Mouse (Mus musculus): ENCODE measurements around the gene Coro1c. TPM values are rescaled to one million over a fixed set of nuclear protein-coding genes. Genes with fewer than 3 reads are reported as not detected.

The Coro1c gene
- total RNA-seq, 2 experiments from 2014 or later = 88.6 to 88.7 TPM

DNA sequence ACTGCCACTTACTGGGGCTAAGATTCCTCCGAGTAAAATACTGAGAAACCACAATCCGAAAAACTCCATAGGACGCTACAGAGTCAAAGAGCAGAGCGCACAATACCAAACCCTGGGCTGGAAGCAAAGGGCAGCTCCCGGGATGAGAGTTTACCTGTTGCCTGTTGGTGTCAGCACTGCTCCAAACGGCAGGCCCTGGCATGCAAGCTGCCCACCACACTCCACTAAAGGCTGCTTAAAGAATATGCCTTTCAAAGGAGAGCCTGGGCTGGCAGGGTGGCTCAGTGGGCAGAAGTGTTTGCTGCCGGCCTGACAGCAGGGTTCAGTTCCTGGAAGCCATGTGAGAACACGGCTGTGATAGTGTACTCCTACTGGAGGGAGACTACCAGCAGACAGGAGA, 50.9 kb downstream of the Coro1c start:
- no peak for DNase-seq (ENCODE audit: low spot score in 2 of 2)

DNA sequence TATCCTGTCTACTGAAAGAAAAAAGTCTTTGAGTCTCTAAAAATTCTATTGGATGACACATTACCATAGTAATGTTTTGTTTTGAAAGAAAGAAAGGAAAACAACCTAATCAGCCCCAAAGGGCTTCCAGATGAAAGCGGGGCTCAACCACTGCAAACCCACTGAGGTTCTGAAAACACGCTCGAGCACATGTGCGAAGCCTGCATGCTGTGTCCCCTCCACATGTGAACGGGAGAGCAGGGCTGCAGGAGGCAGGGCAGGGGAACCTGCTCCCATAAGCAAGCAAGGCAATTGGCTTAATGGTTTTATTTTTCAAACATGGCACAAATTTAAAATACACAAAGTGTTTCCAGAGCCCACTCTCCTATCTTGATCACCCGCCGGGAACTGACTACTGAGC, 51.9 kb downstream of the Coro1c start:
- DNase-seq (ENCODE audit: low spot score in 2 of 2) = no peak

DNA sequence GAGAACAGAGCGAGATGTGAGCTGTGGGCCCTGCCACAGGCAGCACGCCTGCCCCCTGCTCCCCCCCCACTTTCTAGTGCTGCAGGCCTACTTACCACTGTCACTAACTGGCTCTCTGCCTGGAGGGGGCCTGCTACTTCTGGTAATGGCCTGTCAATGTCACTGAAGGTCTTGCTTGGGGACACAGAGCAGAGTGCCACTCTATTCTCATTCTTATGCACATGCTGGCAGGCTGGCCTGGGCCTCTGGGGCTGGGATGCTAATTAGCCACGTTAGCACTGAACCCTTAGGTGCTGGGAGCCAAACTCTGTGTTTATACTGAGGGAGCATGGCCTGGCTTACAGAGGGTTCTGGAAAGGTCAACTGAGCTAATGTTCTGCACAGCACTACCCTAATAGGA, 52.9 kb downstream of the Coro1c start:
- no peak for DNase-seq (ENCODE audit: low spot score in 2 of 2)

DNA sequence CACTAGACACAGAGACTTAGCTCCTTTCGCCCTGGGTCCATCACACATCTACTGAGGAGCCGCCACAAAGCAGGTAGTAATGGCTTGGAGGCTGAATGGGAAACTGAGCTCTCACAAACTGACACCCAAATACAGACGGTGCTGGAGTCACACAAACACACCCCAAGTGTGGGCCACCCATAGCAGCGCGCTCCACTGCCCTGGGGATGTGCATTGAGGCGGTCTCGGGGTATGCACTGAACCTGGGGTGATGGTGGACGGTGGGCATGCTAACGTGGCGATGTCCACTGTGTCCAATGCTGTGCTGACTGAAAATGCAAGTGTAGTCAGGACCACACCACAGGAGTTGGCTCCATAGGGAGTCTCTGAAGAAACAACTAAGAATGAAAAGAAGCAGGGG, 53.4 kb downstream of the Coro1c start:
- no peak for DNase-seq (ENCODE audit: low spot score in 2 of 2)

DNA sequence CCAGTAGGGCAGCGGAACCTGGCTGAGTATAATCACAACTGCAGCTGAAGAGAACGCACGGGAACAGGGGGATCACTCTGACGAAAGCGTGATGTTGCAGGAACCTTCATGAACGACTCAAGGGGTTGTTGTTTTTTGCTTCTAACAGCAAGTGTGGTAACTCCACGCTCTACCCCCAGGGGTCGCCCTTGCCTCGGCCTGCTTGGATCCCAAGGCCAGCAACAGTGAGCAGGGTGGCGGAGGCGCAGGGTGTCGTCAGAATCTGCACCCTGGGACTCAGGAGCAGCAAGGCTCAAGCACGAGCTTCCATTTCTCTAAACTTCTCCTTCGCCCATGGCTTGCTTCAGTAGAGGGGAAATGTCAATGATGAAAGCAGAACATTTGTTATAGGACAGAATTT, 54.1 kb downstream of the Coro1c start:
- peak; percentile 79 to 91 for DNase-seq (ENCODE audit: low spot score in 2 of 2)

DNA sequence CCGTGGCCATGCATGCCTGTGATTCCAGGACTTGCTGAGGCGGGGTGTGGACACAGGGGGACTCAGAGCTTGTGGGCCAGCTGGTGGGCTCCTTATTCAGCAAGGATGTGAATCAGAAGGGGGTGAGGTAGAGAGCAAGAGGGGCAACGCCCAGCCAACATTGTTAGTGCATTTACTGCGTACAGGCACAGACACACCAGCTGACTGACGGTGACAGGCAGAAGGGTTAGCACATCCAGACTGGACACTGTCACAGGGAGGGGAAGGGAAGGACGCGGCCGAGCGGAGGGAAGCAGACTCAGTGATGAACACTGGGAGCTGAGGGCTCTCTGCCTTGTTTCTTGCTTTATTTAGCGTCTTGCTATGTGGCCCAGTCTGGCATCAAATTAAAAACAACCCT, 55.0 kb downstream of the Coro1c start:
- no peak for DNase-seq (ENCODE audit: low spot score in 2 of 2)

DNA sequence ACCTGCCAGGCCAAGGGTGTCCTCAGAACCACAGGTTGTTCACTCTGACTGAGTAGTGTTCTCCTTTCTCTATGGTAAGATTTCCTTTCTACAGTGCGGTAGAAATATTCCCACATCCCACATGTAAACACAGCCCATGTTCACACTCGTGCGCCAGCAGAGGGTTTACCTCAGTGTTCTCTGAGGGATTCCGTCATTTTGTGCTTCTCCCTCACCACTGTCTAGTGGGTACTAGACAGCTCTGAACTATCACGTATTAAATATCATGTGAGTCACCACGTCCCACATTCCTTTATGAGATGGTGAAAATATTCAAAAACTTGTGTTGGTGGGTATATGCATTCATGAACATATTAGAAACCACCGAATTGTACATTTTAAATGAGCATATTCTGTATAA, 56.1 kb downstream of the Coro1c start:
- DNase-seq (ENCODE audit: low spot score in 2 of 2) = no peak

DNA sequence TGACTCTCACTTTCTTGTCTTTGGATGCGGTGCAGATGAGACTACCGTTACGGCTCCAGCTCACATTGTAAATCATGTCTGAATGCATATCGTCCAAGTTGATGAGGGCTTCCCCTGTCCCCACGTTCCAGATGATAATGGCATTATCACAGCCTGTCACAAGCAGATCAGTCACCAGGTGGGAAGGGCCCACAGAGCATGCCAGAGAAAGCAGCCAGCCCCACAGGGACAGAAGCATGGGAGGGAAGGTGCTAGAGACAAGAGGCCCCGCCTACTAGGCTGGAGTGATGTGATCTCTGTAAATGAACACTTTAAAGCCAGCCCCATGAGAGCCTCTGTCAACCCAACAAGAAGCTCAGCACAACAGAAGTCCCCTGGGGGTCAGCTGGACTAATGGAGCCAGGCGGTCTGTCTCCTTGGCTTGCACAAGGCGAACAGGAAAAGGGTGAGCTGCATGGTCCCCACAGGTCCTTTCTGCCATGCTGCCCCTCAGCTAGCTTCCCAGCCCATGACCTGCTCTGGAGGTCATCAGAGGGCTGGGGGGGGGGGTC, 57.8 kb downstream of the Coro1c start:
- DNase-seq (ENCODE audit: low spot score in 2 of 2) = no peak

DNA sequence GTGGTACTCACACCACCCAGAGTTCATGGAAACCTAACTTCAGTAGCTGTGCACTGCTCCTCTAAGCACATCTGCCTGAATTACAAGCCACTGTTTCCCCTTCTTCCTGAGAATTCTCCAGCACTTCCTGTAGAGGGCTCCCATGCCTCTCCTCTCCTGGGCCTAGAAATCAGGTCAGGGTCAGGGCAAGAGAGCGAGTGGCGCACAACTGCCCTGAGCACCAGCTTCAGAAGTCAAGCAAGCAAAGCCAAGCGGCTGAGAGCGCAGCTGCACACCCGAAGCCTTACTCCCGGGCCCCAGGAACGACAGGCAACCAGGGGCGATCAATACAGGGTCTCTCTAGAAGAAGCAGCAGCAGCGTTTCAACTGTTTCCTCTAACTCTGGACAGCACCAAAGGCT, 60.9 kb downstream of the Coro1c start:
- DNase-seq (ENCODE audit: low spot score in 2 of 2) = no peak

DNA sequence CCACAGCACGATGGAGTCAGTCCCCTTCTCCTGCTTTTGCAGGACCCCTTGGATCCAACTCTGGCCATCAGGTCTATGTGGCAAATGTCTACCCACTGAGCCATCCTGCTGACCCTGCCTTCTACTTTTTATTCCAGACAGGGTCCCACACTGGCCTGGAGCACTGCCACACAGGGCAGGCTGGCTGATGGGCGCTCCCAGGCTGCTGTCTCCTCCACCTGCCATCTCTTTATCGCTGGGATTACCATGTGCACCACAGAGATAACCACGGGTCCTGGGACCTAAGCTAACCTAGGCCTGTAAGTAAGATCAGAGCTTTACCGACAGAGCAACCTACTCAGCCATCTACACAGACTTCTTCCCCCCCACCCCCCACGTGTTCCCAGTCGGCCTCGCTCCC, 61.9 kb downstream of the Coro1c start:
- DNase-seq (ENCODE audit: low spot score in 2 of 2) = no peak

DNA sequence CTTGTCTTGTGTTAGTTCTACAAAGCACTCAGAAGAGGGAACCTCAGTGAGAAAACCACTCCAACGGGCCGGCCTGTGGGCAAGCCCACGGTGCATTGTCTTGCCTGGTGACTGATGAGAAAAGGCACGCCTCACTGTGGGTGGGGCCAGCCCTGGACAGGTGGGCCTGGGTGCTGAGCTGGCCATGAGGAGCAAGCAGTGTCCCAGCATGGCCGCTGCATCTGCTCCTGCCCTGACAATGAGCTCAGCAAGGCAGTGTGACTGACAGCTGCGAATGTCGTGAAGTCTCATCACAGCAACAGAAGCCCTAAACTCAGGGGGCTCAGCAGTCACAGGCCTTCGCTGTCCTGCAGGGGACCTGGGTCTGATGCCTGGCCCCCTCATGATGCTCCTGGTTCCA, 62.9 kb downstream of the Coro1c start:
- DNase-seq (ENCODE audit: low spot score in 2 of 2) = no peak

DNA sequence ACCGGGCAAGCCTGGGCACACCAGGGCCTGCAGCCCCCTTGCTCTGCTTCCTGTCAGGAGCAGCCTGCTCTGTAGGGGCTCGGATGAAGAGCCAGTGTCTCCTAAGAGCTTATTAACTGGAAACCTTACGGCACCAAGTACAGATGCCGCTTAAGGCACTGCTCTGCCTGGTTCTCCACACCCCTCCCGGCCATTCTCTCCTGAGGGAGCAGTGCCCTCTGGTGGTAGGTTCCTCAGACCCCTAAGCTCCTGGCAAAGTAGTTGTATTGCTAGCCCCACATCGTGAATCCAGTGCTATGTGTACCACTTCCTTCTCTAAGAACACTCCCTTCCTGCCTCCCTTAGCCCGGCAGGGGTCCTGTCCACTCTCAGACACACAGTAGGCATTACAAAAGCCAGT, 63.8 kb downstream of the Coro1c start:
- peak; percentile 42 to 72 for DNase-seq (ENCODE audit: low spot score in 2 of 2)

DNA sequence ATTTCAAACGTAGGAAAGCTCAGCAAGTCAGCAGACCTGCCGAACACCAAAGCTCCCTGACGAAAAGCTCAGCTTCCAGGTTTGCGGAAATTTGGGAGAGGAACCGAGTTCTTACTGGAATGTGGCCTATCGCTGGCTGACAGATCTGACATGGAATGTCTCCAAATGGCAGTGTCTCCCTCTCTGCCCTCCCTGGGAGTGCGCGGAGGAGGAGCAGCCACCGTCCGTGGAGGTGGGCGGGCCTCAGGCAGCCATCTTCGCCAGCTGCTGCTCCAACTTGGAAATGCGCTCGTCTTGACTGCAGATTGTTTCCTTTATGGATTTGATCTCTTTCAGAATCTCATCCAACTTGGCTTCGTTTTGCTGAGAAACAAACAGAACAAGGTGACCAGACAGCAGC, 64.5 kb downstream of the Coro1c start:
- DNase-seq (ENCODE audit: low spot score in 2 of 2) = peak in 1 of 2 experiments; percentile 62

DNA sequence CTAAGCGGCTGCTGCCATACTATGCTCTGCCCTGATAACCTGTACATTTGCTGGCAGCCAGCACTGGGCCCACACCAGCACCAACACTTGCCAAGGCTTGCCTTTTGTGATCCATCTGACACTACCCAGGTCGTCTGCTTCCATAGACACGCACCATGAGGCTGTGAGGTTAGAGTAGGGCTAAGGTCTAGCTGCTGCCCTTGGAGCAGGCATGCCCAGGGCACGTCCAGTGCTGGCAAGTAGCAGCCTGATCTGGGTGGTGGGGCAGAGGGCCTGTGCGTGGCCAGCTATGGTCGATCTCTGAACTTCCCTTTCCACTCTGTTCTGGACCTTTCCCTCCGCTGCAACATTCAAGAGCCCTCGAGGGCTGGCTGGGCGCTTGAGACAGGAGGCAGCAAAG, 65.7 kb downstream of the Coro1c start:
- DNase-seq (ENCODE audit: low spot score in 2 of 2) = no peak

DNA sequence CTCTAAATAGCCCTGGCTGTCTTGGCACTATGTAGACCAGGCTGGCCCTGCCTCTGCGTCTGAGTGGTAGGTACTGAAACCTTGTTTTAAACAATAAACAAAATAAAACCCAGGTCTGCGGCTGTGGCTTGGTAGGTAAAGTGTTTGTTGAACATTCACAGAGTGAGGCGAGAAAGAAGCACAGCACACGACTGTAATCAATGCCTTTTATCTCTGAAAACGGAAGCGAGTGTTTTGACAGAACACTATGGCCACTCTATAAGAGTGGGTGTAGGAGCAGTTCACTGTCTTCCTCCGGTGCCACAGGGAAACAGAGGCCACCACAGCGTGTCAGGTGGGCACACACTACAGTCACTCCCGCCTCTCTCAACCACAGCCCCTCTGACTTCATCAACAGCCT, 66.3 kb downstream of the Coro1c start:
- DNase-seq (ENCODE audit: low spot score in 2 of 2) = no peak

DNA sequence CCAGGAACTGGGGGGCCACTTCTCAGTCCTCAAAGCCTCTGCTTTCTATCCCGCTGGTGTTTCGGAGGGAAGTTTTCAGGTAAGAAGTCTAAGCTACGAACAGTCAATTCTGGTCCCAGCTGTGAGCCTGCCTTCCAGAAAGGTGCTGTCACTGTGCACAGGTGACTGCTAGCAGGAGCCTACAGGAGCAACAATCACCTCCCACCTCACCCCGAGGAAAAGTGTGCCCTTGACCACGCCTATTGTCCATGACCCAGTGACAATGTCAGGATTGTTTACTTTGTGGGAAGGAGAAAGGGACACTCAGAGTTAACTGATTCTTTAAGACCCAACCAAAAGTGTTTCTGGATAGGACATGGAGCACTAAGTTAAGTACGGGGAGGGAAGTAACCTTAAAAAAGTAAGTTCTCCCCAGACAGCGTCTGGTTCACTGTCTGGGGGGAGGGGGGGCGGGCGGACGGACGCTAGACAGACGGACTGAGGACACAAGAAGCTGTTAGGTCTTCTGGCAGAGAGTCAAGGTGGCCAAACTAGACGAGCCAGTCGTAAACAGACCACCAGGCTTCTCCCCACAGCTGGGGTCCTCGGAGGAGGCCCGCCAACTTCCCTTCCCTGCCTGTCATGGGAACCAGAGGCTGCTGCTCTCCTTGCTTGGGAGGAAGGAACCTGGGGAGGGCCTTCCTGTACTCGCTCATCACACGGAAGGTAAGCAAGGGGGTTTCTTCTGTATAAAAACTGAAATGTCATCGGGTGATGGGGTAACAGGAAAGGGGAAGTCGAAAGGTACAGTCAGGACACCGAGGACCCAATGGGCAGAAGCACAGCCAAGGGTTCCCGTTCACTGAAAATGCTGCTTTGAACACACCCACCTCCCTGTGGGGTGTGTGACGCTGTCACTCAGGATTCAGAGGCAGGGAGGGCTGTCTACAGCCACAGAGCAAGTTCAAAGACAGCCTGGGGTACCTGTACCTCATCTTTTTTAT, 67.0 kb downstream of the Coro1c start:
- no peak for DNase-seq (ENCODE audit: low spot score in 2 of 2)

DNA sequence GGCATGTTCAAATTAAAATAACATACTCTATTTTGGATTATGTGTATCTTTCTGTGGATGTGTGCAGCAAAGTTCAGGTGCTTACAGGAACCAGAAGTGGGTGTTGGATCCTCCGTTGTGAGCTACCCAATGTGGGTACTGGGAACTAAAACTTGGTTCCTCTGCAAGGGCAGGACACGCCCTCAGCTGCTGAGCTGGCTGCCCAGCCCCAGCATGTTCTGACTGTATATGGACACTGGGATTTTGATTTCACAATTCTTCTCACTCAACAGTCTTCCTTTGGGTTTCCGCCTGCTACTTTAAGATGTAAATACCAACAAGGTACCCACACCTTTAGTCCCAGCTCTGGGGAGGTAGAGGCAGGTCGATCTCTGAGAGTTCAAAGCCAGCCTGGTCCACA, 68.1 kb downstream of the Coro1c start:
- DNase-seq (ENCODE audit: low spot score in 2 of 2) = no peak

DNA sequence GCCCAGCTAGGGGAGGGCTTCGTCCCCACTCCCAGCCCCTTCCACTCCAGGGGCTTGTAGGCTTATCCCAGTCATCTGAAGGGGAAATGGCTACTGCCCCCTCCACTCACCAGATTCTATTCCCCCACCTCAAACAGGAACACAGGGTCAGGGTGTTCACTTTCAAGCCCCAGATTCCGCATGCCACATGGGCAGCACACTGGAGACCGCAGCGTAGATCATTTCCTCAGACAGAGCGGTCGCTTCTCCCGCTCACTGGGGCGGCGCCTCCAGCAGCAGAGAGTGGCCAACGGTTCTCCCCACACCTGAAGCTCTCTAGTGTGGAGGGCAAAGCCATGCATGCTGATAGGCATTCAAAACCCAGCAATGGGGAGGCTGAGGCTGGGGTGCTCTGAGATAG, 71.6 kb downstream of the Coro1c start:
- no peak for DNase-seq (ENCODE audit: low spot score in 2 of 2)

DNA sequence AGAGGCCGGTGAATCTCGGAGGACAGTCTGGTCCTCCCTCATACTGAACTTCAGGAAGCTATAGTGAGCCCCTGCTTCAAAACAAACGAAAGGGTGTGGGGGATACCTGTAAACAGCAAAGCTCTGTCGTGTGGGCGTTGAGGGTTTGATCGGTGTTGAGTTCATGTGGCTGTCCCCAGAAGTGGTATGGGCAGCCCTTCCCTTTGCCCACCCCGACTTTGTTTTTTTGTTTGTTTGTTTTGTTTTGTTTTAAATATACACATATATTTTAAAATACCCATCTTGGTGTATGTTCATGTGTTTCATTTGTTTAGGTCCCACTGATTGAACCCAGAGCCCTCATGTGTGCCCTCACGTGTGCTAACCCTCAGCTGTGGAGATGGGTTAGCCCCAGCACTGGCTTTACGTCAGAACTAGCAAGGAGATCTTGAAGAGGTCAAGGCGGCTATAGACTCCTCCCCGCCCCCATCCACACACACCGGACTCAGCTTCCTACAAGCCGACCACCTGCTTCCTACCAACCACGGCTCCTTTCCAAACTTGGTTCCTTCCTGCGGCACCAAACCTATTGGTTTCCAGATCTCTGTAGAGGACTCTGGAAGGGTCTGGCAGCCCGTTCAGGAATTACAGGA, 75.1 kb downstream of the Coro1c start:
- no peak for DNase-seq (ENCODE audit: low spot score in 2 of 2)

DNA sequence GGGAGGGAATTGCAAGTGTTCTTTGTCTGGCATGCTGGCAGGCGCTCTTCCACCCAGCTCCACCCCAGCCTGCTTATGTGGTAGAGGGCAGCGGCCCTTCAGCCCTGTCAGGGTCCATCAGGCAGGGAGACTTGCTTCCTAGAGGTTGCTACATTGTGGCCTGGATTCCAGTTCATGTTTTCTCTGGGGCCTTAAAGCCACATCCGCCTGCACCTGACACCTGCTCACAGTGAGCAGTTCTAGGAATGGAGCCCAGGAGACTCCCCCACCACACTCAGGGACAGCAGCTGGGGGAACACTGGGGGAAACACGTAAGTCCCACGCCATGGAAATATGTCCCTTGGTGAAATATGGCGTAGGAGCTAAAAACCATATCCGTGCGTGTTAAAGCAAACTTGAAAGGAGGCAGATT, 76.1 kb downstream of the Coro1c start, which contains the start of gene Selplg:
Gene Selplg (minus strand): TSS at position 155 of the 412 bp plus-strand sequence.
- DNase-seq (ENCODE audit: low spot score in 2 of 2) = no peak

DNA sequence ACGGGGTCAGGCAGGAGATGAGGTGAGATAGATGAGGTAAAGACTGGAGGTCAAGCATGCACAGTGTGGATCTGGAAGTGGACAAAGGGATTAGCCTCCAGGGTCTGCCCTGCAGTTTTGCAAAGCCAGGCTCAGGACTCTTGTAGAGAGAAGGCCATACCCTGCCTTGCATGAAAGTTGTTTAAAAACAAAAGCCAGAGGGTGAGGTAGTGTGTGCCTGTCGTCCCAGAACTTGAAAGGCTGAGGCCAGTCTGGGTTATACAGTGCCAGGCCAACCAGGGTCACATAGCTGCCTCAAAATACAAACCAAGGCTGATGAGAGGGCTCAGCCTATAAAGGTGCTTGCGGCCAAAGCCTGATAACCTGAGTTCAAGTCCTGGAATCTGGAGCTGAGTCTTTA, 76.8 kb downstream of the Coro1c start:
- no peak for DNase-seq (ENCODE audit: low spot score in 2 of 2)

DNA sequence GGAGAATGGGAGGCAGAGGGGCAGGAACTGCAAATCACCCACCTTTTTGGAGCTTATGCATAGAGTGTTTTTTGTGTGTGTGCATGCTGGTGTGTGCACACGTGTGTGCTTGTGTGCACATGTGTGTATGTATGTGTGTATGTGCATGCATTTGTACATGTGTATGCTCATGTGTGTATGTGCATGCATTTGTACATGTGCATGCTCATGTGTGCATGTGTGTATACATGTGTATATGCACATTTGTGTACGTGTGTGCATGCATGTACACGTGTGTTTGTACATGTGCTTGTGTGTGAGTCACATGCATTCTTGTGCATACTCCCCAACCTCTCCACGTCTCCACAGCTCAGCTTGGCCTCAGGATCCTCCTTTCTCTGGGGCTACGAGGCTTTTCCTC, 77.8 kb downstream of the Coro1c start:
- no peak for DNase-seq (ENCODE audit: low spot score in 2 of 2)

All from layer of hippocampus, adult 18-20 months (tissue).